Mouse (Mus musculus) layer of hippocampus, adult 6 months (tissue): ENCODE results near the gene Olfr1393. TPM values are rescaled to one million over a fixed set of nuclear protein-coding genes. Genes with fewer than 3 reads are reported as not detected.

Experiments
- long read RNA-seq, 2 experiments: library from polyadenylated mRNA; unstranded; transcript quantifications; one replicate each; pipeline ENCODE4 v2.0.0; 2019 to 2020
- polyA plus RNA-seq: library from polyadenylated mRNA; unstranded; fragments of <200 nt; fragmentation: Nextera tagmentation; gene quantifications from 2 replicates; pipeline ENCODE4 v1.2.3, GENCODE M21; 2021

Olfr1393 gene
- not detected in 2 replicates for polyA plus RNA-seq
- long read RNA-seq, experiment 1: 0 reads
- long read RNA-seq, experiment 2: 0 reads

GRCm38 (mm10) chr11:49278222-49278621 is at the start of gene Olfr1393:
TSS of gene Olfr1393 (plus strand) at chr11:49278304.

GRCm38 (mm10) chr11:49243727-49244594 is 34.1 kb upstream of the Olfr1393 start, which contains the start of gene Mgat1:
TSS of gene Mgat1 (plus strand) at chr11:49244191.

GRCm38 (mm10) chr11:49284982-49285381 is 6.9 kb downstream of the Olfr1393 start, which contains the start of gene Olfr1392:
TSS of gene Olfr1392 (plus strand) at chr11:49285282.

GRCm38 (mm10) chr11:49304441-49304840 is 26.3 kb downstream of the Olfr1393 start, which contains the start of gene Olfr10:
TSS of gene Olfr10 (plus strand) at chr11:49304741.

GRCm38 (mm10) chr11:49322442-49322841 is 44.3 kb downstream of the Olfr1393 start, which contains the start of gene Olfr1391:
TSS of gene Olfr1391 (plus strand) at chr11:49322742.

Other genes with a start within 250 kb of the Olfr1393 start
- 0.38 and 0.40 TPM in 2 replicates for gene 9930111J21Rik2, start 227.1 kb upstream of the Olfr1393 start, polyA plus RNA-seq
- gene Tgtp2, start 214.1 kb upstream of the Olfr1393 start, polyA plus RNA-seq: 1.2 and 1.8 TPM in 2 replicates
- gene Ifi47, start 201.7 kb upstream of the Olfr1393 start, polyA plus RNA-seq: 2.1 and 2.3 TPM in 2 replicates
- not detected in 2 replicates for gene Olfr1396, start 163.4 kb upstream of the Olfr1393 start, polyA plus RNA-seq
- not detected in 2 replicates for gene Olfr1395, start 136.0 kb upstream of the Olfr1393 start, polyA plus RNA-seq
- gene Olfr1394, start 123.9 kb upstream of the Olfr1393 start, polyA plus RNA-seq: not detected in 2 replicates
- gene Btnl9, start 91.1 kb upstream of the Olfr1393 start, polyA plus RNA-seq: not detected in 2 replicates
- 11.0 and 11.7 TPM in 2 replicates for gene Zfp62, start 75.0 kb upstream of the Olfr1393 start, polyA plus RNA-seq
- 11.2 and 11.8 TPM in 2 replicates for gene Mgat1, start 34.1 kb upstream of the Olfr1393 start, polyA plus RNA-seq
- gene Olfr1392, start 7.0 kb downstream of the Olfr1393 start, polyA plus RNA-seq: not detected in 2 replicates
- gene Olfr10, start 26.4 kb downstream of the Olfr1393 start, polyA plus RNA-seq: not detected in 2 replicates
- gene Olfr1391, start 44.4 kb downstream of the Olfr1393 start, polyA plus RNA-seq: not detected in 2 replicates
- gene Olfr1390, start 56.9 kb downstream of the Olfr1393 start, polyA plus RNA-seq: not detected in 2 replicates
- not detected in 2 replicates for gene Olfr1389, start 144.8 kb downstream of the Olfr1393 start, polyA plus RNA-seq
- not detected in 2 replicates for gene Olfr1388, start 158.3 kb downstream of the Olfr1393 start, polyA plus RNA-seq
- not detected in 2 replicates for gene Olfr1387, start 177.0 kb downstream of the Olfr1393 start, polyA plus RNA-seq
- not detected in 2 replicates for gene Olfr1386, start 186.7 kb downstream of the Olfr1393 start, polyA plus RNA-seq
- gene Olfr1385, start 210.8 kb downstream of the Olfr1393 start, polyA plus RNA-seq: not detected in 2 replicates
- not detected in 2 replicates for gene Olfr1384, start 228.4 kb downstream of the Olfr1393 start, polyA plus RNA-seq
- gene Olfr1383, start 241.3 kb downstream of the Olfr1393 start, polyA plus RNA-seq: not detected in 2 replicates
- not detected in 2 replicates for gene Olfr1382, start 249.9 kb downstream of the Olfr1393 start, polyA plus RNA-seq